In genomic region chr10:76117966-76118365, GRCm38 (mm10) we compare ENCODE assay signal across 9 mouse cellular contexts. TPM values are rescaled to one million over a fixed set of nuclear protein-coding genes. Genes with fewer than 3 reads are reported as not detected.
A peak's percentile ranks its signal among the peaks of the same experiment; 100 is the strongest.
DNase-seq lines count a peak whose midpoint lies in the region; ATAC-seq and TF ChIP-seq lines count a peak whose summit lies in the region.
"Had no signal": no experiment of that assay in that cellular context is flagged by ENCODE, and none has a peak within 500 bp of the region (broad histone marks: within the 10 kb centered on the region; RNA-seq: fewer than 3 reads in every experiment).

No protein-coding gene starts in this region.

- no peak overlapping the region for H3K4me3 ChIP-seq in heart, adult 2 months
- H3K4me3 ChIP-seq in G1E (ENCODE audit: low read depth, low read length), result no peak overlapping the region
- H3K4me3 ChIP-seq: limb, embryonic 12.5 days had no signal

- 31% methylated on average over 5 of the region's 5 CpGs for WGBS in heart, adult 2 months

- ATAC-seq in G1E (ENCODE audit: extremely low read depth, insufficient number of reproducible peaks, low FRiP score, poor library complexity, severe bottlenecking), result peak; percentile 22; the same call in 1 of the 2 replicates
- peak; percentile 94 for ATAC-seq in megakaryocyte-erythroid progenitor cell, adult 5-6 weeks (replicated peaks; ENCODE audit: low FRiP score, low TSS enrichment, poor library complexity, severe bottlenecking)

- H3K27ac ChIP-seq in heart, adult 2 months, result no peak overlapping the region
- H3K27ac ChIP-seq: limb, embryonic 12.5 days had no signal

- TF ChIP-seq CTCF in heart, adult 2 months (IDR thresholded peaks at IDR 0.05), result peak; percentile 64
- peak; percentile 72 for TF ChIP-seq CTCF in G1E (IDR thresholded peaks at IDR 0.05; ENCODE audit: low read depth, low read length)

- H3K36me3 ChIP-seq in heart, adult 2 months (ENCODE audit: control insufficient read depth, insufficient read depth, low read length), result no peaks in the 10 kb centered on the region
- H3K36me3 ChIP-seq in G1E (replicated peaks), result no peaks in the 10 kb centered on the region
- H3K36me3 ChIP-seq: limb, embryonic 12.5 days had no signal

- H3K79me2 ChIP-seq in heart, adult 2 months (replicated peaks; ENCODE audit: control insufficient read depth, insufficient read depth, low read length), result no peaks in the 10 kb centered on the region

- intact Hi-C loops in heart, adult 2 months (cut with DNase I), result no loop called here
- intact Hi-C loops in heart, postnatal 25 days (cut with DNase I), result no loop called here

- no peaks in the 10 kb centered on the region for H3K4me1 ChIP-seq in heart, adult 2 months (ENCODE audit: control insufficient read depth, insufficient read depth, low read length)
- H3K4me1 ChIP-seq in G1E (ENCODE audit: insufficient read depth, low read depth, low read length), result peaks cover 2% of the 10 kb centered on the region; the same call in 1 of the 2 replicates
- H3K4me1 ChIP-seq: limb, embryonic 12.5 days had no signal

- no peaks in the 10 kb centered on the region for H3K9me3 ChIP-seq in G1E (replicated peaks)
- H3K9me3 ChIP-seq: limb, embryonic 12.5 days had no signal

- peak; percentile 26 to 35 for DNase-seq in heart, adult 2 months
- DNase-seq in heart, postnatal 25 days (ENCODE audit: low spot score), result no peak
- DNase-seq in G1E (ENCODE audit: low spot score), result peak; percentile 48
- peak; percentile 20 for DNase-seq in cerebellum, adult 11 months
- DNase-seq in gastrocnemius, postnatal 25 days, result peak; percentile 22
- peak; percentile 5 to 17 for DNase-seq in layer of hippocampus, adult 8-10 months (ENCODE audit: low spot score in 2 of 2)
- DNase-seq in testis, postnatal 14 days (ENCODE audit: low spot score), result peak; percentile 72

- no peak for TF ChIP-seq POLR2A in heart, adult 2 months (IDR thresholded peaks at IDR 0.05; ENCODE audit: insufficient read depth, low read depth, low read length)

- no peak for TF ChIP-seq EP300 in heart, adult 2 months (IDR thresholded peaks at IDR 0.05; ENCODE audit: insufficient read depth, low read depth, low read length)

- no peaks in the 10 kb centered on the region for H3K27me3 ChIP-seq in heart, adult 2 months (ENCODE audit: control insufficient read depth, insufficient read depth, low read length)
- no peaks in the 10 kb centered on the region for H3K27me3 ChIP-seq in G1E (ENCODE audit: insufficient read depth, low read length)
- H3K27me3 ChIP-seq: limb, embryonic 12.5 days had no signal

- H3K9ac ChIP-seq in heart, adult 2 months (ENCODE audit: low read depth, low read length), result no peak overlapping the region
- H3K9ac ChIP-seq: limb, embryonic 12.5 days had no signal

RNA-seq across cellular contexts. Expression of gene Slc5a4b, which starts 7.2 kb away (rescaled TPM):
- total RNA-seq in heart, adult 2 months (2021), result not detected
- not detected in 2 replicates for polyA plus RNA-seq in heart, adult 2 months (2012; rRNA removed)
- total RNA-seq in heart, postnatal 25 days (2021), result not detected
- total RNA-seq in G1E (2014; fragmentation: Nextera tagmentation) (not detected in 2 replicates), G1E (2017) (not detected in 2 replicates)
- not detected in 2 replicates for polyA plus RNA-seq in G1E (2012)
- not detected for total RNA-seq in gastrocnemius, postnatal 25 days (2021)
- total RNA-seq in layer of hippocampus, adult 8-10 months (2022), result not detected
- not detected in 2 replicates for total RNA-seq in megakaryocyte-erythroid progenitor cell, adult 5-6 weeks (2014; fragmentation: Nextera tagmentation)
- not detected in 2 replicates for total RNA-seq in megakaryocyte-erythroid progenitor cell, adult 5-6 weeks (2017)
- polyA plus RNA-seq: limb, embryonic 12.5 days had no signal

RNA-seq across cellular contexts. Expression of gene Slc5a4a, which starts 29.3 kb away (rescaled TPM):
- total RNA-seq in heart, adult 2 months (2021), result not detected
- polyA plus RNA-seq in heart, adult 2 months (2012; rRNA removed), result not detected in 2 replicates
- not detected for total RNA-seq in heart, postnatal 25 days (2021)
- total RNA-seq in G1E (2014; fragmentation: Nextera tagmentation), result not detected in 2 replicates
- total RNA-seq in G1E (2017), result not detected in 2 replicates
- not detected in 2 replicates for polyA plus RNA-seq in G1E (2012)
- not detected for total RNA-seq in gastrocnemius, postnatal 25 days (2021)
- total RNA-seq in layer of hippocampus, adult 8-10 months (2022), result not detected
- not detected in 2 replicates for total RNA-seq in megakaryocyte-erythroid progenitor cell, adult 5-6 weeks (2014; fragmentation: Nextera tagmentation)
- total RNA-seq in megakaryocyte-erythroid progenitor cell, adult 5-6 weeks (2017), result not detected in 2 replicates
- polyA plus RNA-seq: limb, embryonic 12.5 days had no signal
